Mouse (Mus musculus): Measurements from ENCODE around the gene Gpatch1.
"Not testable (repeated sequence)": the region's sequence is repeated elsewhere in the genome, so short reads cannot be mapped to it uniquely, and the experiment has no call there.

The Gpatch1 gene

DNA sequence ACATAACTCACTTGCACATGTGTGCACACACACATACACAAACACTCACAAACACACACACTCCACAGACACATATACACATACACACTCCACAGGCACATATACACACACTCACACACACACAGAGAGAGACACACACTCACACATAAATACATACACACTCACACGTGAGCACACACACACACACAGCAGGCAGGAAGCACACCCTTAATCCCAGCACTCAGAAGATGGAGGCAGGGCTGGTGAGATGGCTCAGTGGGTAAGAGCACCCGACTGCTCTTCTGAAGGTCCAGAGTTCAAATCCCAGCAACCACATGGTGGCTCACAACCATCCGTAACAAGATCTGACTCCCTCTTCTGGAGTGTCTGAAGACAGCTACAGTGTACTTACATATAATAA, 80.3 kb downstream of the Gpatch1 start:
- not testable (repeated sequence) for DNase-seq (ENCODE audit: low read depth, low spot score)

DNA sequence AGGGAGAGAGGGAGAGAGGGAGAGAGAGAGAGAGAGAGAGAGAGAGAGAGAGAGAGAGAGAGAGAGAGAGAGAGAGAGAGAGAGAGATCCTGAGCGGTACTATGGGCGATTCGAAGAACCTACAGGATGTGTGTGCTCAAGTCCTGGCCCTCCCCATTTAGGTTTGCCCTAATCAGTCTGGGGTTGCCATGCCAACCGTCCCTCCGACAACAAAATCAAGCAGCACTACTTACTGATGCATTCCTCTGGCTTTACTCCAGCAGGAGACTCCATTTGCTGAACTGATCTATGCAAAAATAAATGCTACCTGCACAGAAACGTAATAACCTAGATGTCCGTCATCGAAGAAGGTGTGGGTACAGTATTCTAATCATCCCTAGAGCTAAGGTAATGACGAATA, 82.9 kb downstream of the Gpatch1 start:
- peak; percentile 83 for DNase-seq (ENCODE audit: low read depth, low spot score)

DNA sequence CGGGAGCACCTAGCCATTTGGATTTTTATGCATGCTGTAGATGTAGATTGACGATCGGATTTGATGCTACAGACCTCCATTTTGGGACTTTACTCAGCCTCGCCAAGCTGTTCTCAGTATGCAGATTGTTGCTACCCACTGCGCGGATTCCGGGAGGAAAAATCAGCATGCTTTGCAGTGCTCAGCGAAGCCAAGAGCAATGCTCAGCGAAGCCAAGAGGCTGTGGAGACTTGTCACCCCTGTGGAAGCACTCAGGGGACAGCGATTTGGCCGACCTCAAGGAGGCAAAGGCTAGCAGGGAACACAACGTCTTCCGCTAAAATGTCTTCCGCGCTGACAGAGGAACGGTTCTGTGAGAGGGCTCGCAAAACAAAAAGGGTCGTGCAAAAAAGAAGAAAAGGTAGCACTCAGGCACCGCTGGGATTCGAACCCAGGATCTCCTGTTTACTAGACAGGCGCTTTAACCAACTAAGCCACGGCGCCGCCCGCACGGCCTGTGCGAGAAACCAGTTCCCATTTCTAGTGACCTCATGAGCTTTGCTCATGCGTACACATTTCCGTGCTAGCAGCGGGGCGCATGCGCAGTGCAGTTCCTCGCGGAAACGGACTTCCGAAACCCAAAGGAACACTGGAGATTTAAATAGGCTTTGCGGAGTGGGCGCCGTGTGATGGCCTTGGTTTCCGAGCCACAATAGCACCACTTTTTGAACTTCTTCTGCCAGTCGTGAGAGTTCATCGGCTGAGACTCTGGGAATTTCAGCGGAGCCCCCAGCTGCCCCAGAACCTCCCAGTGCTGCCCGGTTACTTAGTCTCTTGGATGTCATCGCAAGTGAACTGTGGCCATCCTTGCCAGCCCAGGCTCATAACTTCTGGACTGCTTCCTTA, 83.6 kb downstream of the Gpatch1 start:
- DNase-seq (ENCODE audit: low read depth, low spot score) = peak; percentile 98

DNA sequence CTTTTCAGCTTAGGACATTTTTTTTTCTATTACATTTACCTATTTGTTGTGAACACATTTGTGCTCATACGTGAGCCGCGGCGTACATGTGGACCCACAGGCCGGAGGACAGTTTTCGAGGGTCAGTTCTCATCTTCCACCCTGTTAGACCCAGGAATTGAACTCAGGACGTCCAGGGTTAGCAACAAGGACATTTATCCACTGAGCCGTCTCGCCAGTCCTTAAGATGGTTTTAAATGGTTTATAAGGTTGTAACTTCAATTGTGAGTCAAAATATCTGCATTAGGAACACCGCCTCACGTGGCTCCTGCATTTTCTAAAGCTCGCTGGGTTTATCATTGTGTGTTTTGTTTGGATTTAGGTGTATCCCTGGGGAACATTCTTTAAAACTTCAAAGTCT, 84.4 kb downstream of the Gpatch1 start:
- DNase-seq (ENCODE audit: low read depth, low spot score) = no peak

DNA sequence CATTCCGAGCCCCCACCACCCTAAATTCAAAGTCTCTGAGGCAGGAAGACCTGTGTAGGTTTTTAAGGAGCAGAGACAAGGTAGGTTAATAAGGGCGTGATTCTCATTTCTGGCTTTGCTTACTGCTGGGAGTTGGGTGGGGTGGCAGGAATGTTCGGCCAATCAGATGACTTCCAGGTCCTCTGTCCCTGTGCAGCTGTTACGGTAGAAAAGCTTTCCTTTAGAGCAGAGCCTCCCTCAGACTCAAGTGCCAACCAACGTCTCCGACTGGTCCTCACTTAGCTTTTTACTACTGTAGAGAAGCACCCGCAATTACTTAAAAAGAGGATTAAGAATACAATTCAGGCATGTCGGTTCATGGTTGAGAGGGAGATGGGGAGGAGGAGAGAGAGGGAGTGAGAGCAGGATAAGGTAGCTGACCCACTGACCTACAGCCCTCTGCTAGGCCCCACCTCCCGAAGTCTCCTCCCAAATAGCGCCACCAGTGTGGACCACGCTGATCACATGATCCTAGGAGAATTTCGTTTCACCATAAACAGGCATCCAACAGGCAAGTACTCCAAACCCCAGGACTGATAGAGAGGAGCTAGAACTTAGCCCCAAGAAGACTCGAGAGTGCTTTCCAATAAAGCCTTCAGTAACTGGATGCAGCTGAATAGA, 85.3 kb downstream of the Gpatch1 start:
- DNase-seq (ENCODE audit: low read depth, low spot score) = no peak

DNA sequence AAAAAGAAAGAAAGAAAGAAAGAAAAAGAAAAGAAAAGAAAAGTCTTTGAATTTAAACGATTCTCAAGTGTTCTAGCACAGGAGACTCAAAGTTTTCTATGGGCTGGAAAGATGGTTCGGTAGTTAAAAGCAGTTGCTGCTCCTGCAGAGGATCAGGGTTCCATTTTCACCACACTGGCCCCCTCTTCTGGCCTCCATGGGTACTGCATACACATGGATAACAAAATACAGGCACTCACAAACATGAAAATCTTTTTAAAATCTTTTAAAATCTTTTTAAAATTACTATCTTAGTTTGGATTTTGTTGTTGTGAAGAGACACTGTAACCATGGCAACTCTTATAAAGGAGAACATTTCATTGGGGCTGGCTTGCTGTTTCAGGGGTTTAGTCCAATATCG, 87.9 kb downstream of the Gpatch1 start:
- DNase-seq (ENCODE audit: low read depth, low spot score) = peak; percentile 43
